Mouse (Mus musculus): Measurements from ENCODE around the gene Zfp760.
A peak's percentile ranks its signal among the peaks of the same experiment; 100 is the strongest.
"Not testable (repeated sequence)": the region's sequence is repeated elsewhere in the genome, so short reads cannot be mapped to it uniquely, and the experiment has no call there.

Gene Zfp760

DNA sequence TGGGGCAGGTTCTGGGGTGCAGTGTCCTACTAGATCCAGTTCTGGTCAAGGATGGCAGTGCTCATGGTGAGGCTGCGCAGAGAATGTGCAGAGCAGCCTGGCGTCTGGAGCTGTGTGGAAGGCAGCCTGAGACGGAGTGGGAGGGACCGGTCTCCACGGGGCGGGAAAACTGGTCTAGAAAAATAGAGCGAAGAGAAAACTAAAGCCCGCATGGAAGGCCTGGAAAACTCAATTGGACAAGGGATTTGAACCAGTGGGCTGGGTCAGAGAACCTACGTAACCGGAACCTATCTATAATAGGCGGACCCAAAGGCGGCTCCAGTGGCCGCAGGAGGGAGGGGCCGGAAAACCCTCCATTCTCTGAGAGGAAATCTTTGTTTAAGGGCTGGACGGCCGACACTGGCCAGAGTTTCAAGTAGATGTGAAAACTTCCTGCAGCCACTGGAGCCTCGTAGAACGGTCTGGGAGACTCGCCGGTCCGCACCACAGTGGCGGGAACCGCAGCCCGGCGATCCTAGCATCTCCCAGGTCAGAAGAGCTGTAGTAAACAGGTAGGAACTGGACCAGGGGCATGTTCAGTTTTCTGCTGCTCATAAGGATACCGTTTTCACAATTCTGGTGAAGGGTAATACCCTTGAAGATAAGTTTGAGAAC is at the start of gene Zfp760:
Gene Zfp760 (plus strand): TSS at position 399 of the 654 bp plus-strand sequence.
- peak; percentile 75 to 86 for DNase-seq (ENCODE audit: low spot score in 2 of 2)

DNA sequence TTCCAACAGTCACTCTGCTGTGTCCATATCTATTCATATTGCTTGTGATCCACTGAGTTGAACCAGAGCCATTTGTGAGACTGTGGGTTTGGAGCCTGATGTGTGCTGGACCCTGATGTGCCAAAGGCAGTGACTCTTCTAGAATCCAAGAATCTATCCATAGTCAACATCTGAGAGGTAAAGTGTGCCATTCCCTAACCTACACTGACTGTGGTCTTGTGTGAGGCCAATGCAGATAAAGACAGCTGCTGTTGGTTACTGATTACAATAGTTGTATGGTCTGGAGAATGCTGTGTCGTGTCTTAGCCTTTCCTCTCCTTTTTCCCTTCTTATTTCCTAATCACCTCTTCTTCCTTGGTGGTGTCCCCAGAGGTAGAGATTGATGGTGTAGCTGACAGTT is 28.7 kb upstream of the Zfp760 start:
- not testable (repeated sequence) for DNase-seq (ENCODE audit: low spot score in 2 of 2)

DNA sequence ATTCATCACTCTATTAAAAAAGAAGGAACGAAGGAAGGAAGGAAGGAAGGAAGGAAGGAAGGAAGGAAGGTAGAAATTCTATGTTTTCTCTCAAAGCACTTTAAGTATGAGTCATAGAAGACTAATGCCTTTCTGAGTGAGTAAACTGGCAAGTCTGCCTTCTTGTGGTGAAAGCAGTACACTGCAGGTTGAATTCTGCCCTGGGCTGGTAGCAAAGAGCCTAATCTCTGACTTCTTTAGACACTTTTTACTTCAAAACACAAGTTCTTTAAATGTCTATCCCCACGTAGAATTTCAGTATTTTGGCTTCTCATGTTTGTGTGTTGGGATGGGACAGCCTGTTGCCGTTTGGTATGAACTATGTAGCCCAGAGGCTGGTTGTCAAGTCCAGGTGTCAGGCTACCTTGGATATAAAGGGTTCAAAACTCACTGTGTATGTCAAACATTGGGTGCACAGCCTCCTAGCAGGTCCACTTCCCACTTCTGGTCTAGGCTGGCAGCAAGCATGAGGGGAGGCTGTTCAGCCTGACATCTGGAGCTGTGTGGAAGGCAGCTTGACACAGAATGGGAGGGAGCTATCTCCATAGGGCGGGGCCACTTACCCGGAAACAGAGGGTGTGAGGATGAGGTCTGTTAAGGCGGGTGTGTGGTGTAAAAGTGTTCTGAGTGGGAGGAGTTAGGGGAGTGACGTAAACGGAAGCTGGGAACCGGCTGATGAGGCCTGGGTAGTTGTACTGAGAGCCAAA is 28.1 kb upstream of the Zfp760 start:
- DNase-seq (ENCODE audit: low spot score in 2 of 2) = peak; percentile 66 to 81

DNA sequence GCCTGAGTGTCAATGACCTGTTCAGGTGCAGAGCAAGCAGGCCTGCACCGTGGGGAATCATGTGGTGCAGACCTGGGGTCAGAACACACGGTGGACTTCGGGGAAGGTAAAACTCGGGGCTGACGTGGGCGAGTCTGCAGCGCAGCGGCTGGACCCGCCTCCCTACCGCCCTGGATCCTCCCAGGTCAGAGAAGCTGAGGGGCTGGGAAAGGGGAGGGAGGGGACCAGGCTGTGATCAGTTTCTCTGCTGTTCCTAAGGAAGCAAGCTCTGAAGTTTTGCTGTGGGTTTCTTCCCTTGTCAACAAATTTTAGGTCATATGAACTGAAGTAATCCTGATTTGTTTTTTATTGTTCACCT is 27.5 kb upstream of the Zfp760 start:
- not testable (repeated sequence) for DNase-seq (ENCODE audit: low spot score in 2 of 2)

DNA sequence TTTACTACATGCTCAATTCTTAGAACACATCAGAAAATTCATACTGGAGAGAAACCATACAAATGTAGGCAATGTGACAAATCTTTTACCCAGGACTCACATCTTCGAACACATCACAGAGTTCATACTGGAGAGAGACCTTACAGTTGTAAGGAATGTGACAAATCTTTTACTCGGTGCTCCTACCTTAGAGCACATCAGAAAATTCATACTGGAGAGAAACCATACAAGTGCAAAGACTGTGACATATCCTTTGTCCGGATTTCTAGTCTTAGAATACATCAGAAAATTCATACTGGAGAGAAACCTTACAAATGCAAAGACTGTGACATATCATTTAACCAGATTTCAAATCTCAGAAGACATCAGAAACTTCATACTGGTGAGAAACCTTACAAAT is 16.0 kb upstream of the Zfp760 start, which contains the start of gene Gm10226:
Gene Gm10226 (plus strand): TSS at position 301 of the 400 bp plus-strand sequence.
- DNase-seq (ENCODE audit: low spot score in 2 of 2) = no peak

DNA sequence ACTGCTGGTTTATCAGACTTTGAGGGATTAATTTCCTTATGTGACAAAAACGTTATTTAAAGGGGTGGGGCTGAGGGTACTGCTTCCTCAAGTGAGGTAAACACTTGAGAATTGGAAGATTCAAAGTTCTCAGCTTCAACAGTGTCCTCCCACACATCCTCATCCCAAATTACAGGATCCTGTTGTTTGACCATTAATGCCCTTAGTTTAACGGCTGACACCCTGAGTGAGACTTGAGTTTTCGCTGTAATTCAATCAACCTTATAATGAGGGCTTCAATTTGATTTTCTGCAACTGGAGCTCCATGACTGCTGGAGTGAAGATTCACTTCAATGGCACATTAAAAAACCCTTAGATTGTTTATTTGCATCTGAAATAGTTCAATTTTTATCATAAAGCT is 14.2 kb upstream of the Zfp760 start:
- DNase-seq (ENCODE audit: low spot score in 2 of 2) = no peak

DNA sequence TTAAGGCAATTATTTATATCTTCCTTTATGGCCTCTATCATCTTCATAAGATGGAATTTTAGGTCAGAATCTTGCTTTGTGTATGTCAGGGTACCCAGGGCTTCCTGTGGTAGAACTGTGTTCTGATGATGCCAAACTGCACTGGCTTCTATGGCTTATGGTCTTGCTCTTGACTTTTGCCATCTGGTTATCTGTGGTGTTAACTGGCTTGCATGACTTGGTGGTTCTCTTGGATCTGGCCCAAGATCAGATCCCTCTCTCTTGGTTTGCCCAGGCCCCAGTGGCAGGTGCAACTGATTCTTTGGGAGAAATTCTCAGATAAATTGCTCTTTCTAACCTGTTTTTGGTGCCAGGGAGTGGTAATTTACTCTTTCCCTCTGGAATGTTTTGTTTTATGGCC is 11.5 kb upstream of the Zfp760 start:
- DNase-seq (ENCODE audit: low spot score in 2 of 2) = no peak

DNA sequence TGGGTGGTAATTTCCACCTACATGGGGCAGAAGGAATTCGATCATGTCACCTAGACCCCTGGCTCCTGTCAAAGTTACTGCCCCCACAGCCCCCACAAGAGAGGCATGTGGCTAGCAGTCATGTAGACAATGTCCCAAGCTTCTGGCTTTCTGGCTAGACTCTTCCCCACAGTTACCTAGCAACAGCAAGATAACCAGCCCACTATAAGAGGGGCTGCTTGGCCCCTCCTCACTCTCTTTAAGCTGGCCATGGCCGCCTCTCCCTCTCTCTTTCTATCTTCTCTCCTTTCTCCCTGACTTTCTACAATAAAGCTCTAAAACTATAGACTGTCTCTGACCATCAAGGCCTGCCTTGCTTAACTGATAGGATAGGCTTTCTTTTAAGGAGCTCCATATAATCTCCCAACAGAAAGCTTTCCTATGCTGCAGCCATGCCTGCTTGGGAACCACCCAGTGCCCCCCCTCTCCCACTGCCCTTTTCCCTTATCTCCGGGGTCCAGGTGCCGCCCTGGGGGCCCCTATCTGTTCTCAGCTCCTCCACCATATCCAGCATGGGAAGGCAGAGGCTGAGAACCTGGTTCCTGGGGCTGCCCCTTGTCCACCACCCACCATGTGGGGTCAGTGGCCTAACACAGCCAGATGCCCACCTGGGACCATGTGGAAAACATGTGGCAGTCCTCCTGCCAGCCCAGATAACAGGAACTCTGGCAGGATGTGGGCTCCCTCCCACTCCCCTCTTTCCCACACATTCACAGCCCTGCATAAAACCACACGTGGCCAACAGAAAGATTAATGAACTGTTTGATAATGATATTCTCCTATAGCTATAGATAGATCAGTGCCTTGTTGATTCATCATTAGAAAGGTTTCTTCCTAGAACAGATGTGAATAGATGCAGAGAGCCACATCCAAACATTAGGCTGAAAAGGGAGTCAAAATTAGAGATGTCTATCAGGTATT is 5.0 kb upstream of the Zfp760 start:
- no peak for DNase-seq (ENCODE audit: low spot score in 2 of 2)

DNA sequence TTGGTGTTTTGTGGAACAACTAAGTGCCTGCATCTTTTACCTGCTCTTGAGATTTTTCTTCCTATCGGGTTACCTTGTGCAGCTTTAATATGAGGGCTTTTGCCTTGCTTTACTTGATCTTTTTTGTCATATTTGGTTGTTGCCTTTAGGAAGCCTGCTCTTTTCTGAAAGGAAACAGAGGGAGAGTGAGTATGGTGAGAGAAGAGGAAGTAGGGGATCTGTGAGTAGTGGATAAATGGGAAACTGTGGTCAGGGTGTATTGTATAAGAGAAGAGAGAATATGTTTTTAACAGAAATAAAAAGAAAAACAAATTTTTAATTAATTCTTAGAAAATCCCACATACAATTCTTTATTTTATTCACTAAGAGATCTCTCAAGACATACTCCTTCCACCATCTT is 4.1 kb upstream of the Zfp760 start:
- no peak for DNase-seq (ENCODE audit: low spot score in 2 of 2)

DNA sequence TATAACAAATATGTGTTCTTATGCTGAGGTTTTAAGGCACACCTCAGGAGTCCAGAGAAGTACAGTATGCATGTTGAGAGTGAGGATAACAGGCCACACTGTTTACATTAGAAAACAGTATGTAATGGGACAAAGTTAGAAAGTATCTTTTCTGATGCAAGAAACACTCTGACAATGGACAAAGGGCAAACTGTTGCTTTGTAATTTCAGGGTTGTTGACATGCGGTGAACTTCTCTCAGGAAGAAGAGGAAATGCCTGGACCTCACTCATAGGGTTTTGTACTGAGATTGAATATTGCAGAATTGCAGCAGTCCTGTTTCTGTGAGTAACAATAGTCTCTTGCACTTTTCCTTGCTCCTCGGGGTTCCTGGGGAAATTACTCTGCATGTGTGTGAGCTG is 860 bp downstream of the Zfp760 start:
- DNase-seq (ENCODE audit: low spot score in 2 of 2) = no peak

DNA sequence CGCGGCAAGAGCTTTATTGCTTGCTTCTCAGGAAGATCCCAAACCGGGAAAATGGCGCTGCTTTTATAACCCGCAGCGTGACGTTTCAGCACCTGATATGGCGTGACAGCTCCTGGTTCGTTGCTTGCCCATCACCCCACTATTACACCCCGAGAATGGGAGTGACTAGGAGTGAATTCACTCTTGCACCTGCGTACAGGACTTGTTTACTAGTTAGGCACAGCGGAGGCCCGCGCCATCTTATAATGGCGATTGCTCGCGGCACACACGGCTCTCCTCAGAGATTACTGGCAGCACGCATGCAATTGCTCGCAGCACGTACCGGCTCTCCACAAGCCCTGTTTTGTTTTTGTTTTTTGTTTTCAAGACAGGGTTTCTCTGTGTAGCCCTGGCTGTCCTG is 23.0 kb downstream of the Zfp760 start, which contains the start of gene Zfp229:
Gene Zfp229 (plus strand): TSS at position 301 of the 400 bp plus-strand sequence.
- DNase-seq (ENCODE audit: low spot score in 2 of 2) = not testable (repeated sequence)

DNA sequence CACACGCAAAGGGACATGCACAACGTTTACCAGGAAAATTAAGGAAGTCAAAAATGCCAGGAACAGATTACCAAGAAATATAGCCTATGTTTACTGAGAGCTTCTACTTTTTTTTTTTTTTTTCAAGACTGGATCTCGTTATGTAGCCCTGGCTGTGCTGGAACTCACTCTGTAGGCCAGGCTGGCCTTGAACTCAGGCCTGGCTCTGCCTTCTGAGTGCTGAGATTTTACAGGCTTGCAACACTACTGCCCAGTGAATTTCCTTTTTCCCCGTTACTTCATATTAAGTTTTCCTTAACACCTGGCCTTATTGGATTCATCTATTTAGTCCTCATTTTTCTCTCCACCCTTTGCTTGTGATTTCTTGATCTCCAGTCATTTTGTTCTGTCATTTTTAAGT is 25.5 kb downstream of the Zfp760 start:
- no peak for DNase-seq (ENCODE audit: low spot score in 2 of 2)

DNA sequence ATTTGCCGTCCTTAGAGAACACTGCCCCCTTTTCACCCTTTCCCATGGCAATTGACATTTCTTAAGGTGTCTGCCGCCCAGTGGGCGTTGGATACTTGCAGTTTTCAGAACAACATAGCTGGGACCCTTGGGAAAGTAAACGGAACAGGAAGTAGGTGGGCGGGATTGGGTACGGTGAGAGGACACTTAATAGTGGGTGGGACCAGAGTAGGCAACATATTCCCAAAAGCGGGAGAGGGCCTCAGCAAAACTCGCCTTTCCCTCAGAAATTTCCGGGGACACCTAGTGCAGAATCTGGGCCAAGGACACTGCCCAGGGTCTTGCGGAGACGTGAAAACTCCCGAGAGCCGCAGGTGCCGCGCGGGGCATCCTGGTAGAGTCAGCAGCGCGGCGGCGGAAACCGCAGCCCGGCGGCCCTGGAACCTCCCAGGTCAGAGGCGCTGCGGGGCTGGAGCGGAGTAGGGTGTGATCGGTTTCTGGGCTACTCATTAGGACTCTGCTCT is 26.0 kb downstream of the Zfp760 start:
- peak; percentile 22 to 27 for DNase-seq (ENCODE audit: low spot score in 2 of 2)

DNA sequence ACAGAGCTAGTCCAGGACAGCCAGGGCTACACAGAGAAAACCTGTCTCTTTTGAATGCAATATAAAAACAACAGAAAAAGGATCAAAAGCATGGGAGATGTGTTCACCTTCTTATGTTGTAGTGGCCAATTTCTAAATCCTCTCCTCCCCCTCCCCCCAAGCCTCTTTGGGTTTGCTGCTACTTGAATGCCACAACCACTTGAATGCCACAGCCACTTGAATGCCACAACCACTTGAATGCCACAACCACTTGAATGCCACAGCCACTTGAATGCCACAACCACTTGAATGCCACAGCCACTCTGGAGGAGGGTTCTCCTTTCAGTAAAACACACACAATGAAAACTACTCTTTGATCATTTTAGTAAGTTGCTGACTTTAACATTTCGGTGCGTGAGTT is 45.2 kb downstream of the Zfp760 start:
- no peak for DNase-seq (ENCODE audit: low spot score in 2 of 2)

DNA sequence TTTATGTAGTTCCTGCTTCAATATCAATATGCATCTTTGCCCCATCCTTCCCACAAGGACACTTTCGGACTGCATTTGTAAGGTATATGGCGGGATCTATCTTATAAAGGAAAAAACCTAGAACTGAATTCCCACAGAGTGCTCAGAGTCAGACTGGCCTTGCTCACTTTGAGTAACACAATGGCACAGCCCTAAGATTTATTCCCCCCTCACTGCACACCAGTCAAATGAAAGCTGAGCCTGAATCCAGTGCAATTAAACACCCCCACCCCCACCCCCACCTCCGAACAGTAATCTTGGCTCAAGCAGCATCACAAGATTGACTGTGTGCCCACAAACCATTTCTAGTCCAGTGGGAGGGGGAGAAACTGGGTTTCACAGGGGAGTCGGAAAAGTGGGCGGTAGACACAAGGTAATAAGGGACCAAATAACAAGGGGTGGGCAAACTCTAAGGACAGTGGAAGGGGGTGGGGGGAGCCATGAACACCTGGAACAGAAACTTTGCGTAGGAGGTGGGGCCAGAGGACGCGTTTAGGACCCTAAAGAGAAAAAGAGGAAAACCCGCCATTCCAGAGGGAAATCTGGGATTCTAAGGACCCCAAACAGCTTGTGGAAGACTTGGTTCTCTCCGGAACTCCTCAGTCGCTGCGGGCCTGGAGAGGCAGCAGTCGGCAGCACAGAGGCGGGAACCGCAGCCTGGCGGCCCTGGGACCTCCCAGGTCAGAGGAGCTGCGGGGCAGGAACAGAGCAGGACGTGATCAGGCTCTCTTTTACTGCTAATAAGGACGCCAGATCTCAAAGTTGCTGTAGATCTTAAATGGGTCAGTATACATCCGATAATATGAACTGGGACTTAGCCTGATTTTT is 46.0 kb downstream of the Zfp760 start:
- no peak for DNase-seq (ENCODE audit: low spot score in 2 of 2)

DNA sequence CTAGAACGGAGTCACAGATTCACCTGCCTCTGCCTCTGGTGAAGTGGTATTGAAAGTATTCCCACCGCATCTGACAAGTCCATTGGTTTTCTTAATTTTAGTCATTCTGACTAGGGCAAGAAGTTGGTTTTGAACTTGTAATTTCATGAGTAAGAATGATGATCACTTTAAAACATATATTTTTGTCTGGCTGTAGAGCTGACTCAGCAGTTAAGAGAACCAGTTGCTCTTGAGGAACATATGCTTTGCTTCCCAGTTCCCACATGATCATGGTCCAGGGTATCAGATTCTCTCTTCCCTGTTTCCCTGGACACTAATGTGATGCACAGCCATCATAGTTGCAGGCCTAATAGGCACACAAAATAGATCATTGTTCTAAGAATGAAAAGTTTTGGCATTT is 62.8 kb downstream of the Zfp760 start:
- DNase-seq (ENCODE audit: low spot score in 2 of 2) = no peak

Data from right cerebral cortex, postnatal 36 days (tissue).